Mouse (Mus musculus) ES-E14 (cell line): ENCODE results near the gene Homer1.

Experiments
- CHD2 ChIP-seq: IDR thresholded peaks from 2 replicates; pipeline ENCODE4 v1.6.1; 2014; ENCODE audit warnings: mild to moderate bottlenecking, low read depth, low read length, inconsistent platforms
- HCFC1 ChIP-seq: IDR thresholded peaks from 2 replicates; pipeline ENCODE4 v1.6.1; 2012; ENCODE audit warnings: low read length, inconsistent platforms, borderline replicate concordance; ENCODE audit not compliant: insufficient read depth
- MAFK ChIP-seq: IDR thresholded peaks from 2 replicates; pipeline ENCODE4 v1.6.1; 2014; ENCODE audit warnings: mild to moderate bottlenecking, low read depth, low read length, inconsistent platforms; ENCODE audit not compliant: insufficient read depth
- ZC3H11A ChIP-seq: IDR thresholded peaks from 2 replicates; pipeline ENCODE4 v1.6.1; 2012; ENCODE audit warnings: low read depth, mild to moderate bottlenecking, inconsistent platforms, low read length, borderline replicate concordance

- no peak for TF ChIP-seq CHD2
- TF ChIP-seq MAFK, result no peak
- TF ChIP-seq ZC3H11A, result no peak
- TF ChIP-seq HCFC1, result no peak
Measured at GRCm38 (mm10) chr13:93345854-93346253, 46.4 kb downstream of the Homer1 start.
